Mouse (Mus musculus) liver, adult 2 months (tissue): ENCODE data around the gene Trim72. TPM values are rescaled to one million over a fixed set of nuclear protein-coding genes. Genes with fewer than 3 reads are reported as not detected.

Source experiments
- DNase-seq: peaks from one replicate; pipeline ENCODE4 v3.0.0-alpha.2; 2011; ENCODE audit warnings: low read depth, low spot score; ENCODE audit errors: extremely low read depth
- H3K27ac ChIP-seq: fragments of 200-500 bp; replicated peaks from 2 replicates; pipeline ENCODE4 v1.5.1; 2012; ENCODE audit warnings: low read depth, mild to moderate bottlenecking, control low read depth, inconsistent platforms, low read length; ENCODE audit not compliant: insufficient read depth
- H3K27me3 ChIP-seq: fragments of 200-500 bp; 2 replicates; pipeline ENCODE4 v1.6.1; 2012; ENCODE audit warnings: mild to moderate bottlenecking, moderate library complexity, low read length, inconsistent platforms; ENCODE audit not compliant: control insufficient read depth, insufficient read depth
- H3K36me3 ChIP-seq: fragments of 200-500 bp; 2 replicates; pipeline ENCODE4 v1.6.1; 2012; ENCODE audit warnings: low read length, inconsistent platforms; ENCODE audit not compliant: control insufficient read depth, insufficient read depth
- H3K4me1 ChIP-seq: fragments of 200-500 bp; 2 replicates; pipeline ENCODE4 v1.6.1; 2011; ENCODE audit warnings: low read length; ENCODE audit not compliant: control insufficient read depth, insufficient read depth
- H3K4me3 ChIP-seq: fragments of 200-500 bp; 2 replicates; pipeline ENCODE4 v1.5.1; 2011; ENCODE audit warnings: low read depth, mild to moderate bottlenecking, control low read depth, low read length, moderate library complexity; ENCODE audit not compliant: insufficient read depth
- H3K79me2 ChIP-seq: fragments of 200-500 bp; 2 replicates; pipeline ENCODE4 v1.6.1; 2012; ENCODE audit warnings: inconsistent platforms, mild to moderate bottlenecking, low read length, moderate library complexity; ENCODE audit not compliant: control insufficient read depth, insufficient read depth
- H3K9ac ChIP-seq: fragments of 200-500 bp; 2 replicates; pipeline ENCODE4 v1.6.1; 2012; ENCODE audit warnings: low read depth, mild to moderate bottlenecking, control low read depth, inconsistent platforms, low read length
- CTCF ChIP-seq: fragments of 200-500 bp; IDR thresholded peaks from 2 replicates; pipeline ENCODE4 v1.5.1; 2011; ENCODE audit warnings: low read depth, low read length, control low read depth
- POLR2A ChIP-seq: fragments of 200-500 bp; IDR thresholded peaks from 2 replicates; pipeline ENCODE4 v1.6.1; 2011; ENCODE audit warnings: low read length, control low read depth; ENCODE audit not compliant: insufficient read depth; ENCODE audit errors: extremely low read depth
- WGBS: fragments of 180-500 bp; shearing (Covaris S2); methylation state at CpG from one replicate; pipeline ENCODE4 v1.1.7; 2018; 5-methylcytosine and 5-hydroxymethylcytosine counted together
- polyA plus RNA-seq: library from polyadenylated mRNA; depleted of rRNA; stranded (reverse); fragments of >200 nt; gene quantifications from 2 replicates; pipeline ENCODE4 v1.2.3, GENCODE M21; 2012; rRNA removed
- total RNA-seq: library from RNA; depleted of rRNA; stranded (reverse); fragments of >200 nt; gene quantifications from 2 replicates; pipeline ENCODE4 v1.2.3, GENCODE M21; 2014; rRNA removed

The Trim72 gene
- total RNA-seq (0.28 TPM in 1 of 2 replicates, not detected in the other), polyA plus RNA-seq (0.15 and 0.19 TPM in 2 replicates)

DNA sequence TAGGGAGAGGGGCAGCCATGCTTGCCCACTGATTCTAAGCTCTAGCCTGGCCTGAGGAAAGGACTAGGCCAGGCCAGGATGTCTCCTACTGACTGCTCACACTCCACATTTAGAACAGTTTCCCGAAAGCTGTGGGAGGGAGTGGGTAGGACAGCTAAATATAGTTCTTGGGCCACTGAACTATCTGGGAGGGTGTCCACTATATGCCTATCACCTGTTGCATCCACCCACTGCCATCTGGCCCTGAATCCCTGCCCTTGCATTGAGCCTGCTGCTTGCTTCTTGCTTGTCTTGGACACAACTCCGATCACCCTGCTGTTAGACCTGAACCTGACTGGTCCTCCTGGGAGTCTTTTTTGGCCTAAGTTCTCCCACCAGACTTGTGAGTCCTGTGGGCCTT, at the start of gene Trim72:
TSS of gene Trim72 (plus strand) at position 262 of the 400 bp plus-strand sequence.
- Histone ChIP-seq H3K36me3 (no peaks in the 10 kb centered on the region), H3K27ac (no peak within 1 kb of the TSS), H3K9ac (no peak within 1 kb of the TSS), H3K27me3 (no peaks in the 10 kb centered on the region), H3K4me3 (no peak within 1 kb of the TSS), H3K4me1 (no peaks in the 10 kb centered on the region), H3K79me2 (no peaks in the 10 kb centered on the region)
- no peak for DNase-seq
- 89% methylated on average over 2 of the region's 2 CpGs for WGBS
- TF ChIP-seq POLR2A (no peak), CTCF (no peak)

DNA sequence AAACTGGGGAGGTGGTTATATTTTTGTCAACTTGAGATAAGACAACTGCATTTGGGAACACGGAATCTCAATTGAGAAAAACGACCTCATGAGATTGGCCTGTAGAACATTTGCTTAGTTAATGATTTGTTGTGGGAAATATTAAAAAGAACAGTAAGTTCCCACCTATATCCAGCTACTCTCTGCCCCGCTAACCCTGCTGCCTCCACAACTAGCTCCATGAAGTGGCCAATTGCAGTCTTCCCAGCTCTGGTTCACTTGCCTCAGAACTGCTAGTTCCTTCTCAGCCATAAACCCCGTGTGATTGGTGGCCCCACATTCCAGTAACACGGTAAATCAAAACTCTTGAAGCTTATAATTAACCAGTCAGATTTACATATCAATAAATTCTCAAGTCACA, 44.4 kb upstream of the Trim72 start:
- Histone ChIP-seq H3K9ac (no peak overlapping the region), H3K79me2 (no peaks in the 10 kb centered on the region), H3K4me3 (no peak overlapping the region), H3K36me3 (no peaks in the 10 kb centered on the region), H3K27me3 (no peaks in the 10 kb centered on the region), H3K27ac (no peak overlapping the region), H3K4me1 (no peaks in the 10 kb centered on the region)
- no peak for DNase-seq
- WGBS, result 67% methylated on average over 5 of the region's 5 CpGs
- TF ChIP-seq POLR2A (no peak), CTCF (no peak)

DNA sequence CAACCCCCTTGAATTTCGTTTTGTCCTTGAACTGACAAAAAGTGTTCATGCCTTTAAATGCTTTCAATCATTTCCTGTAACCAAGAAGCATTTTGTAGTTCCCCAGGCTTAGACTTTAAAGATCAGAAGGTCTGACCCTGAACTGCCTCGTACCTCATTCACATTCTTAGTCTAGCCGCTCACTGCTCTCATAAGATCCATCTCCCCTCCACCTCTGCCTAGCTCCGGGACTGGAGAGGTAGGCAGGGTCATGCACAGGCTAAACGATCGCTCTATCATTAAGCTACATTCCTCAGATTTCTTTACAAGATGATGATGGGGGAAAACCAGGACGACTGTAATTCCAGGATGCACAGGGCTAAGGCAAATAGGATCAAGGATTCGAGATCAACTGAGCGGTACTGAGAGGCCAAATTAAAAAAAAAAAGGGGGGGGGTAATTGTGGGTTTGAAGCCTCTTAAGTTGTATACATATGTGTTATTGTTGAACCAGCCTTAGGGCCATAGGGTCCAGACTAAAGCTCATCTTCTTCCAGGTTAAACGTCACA, 37.3 kb upstream of the Trim72 start:
- Histone ChIP-seq H3K4me1 (peaks cover 10% of the 10 kb centered on the region), H3K79me2 (peaks cover 16% of the 10 kb centered on the region; the same call in 1 of the 2 replicates), H3K36me3 (peaks cover 15% of the 10 kb centered on the region), H3K4me3 (peak overlapping the region; percentile 93), H3K27ac (peak overlapping the region; percentile 29), H3K9ac (peak overlapping the region; percentile 68), H3K27me3 (no peaks in the 10 kb centered on the region)
- no peak for DNase-seq
- 29% methylated on average over 10 of the region's 10 CpGs for WGBS
- TF ChIP-seq POLR2A (no peak), CTCF (no peak)

DNA sequence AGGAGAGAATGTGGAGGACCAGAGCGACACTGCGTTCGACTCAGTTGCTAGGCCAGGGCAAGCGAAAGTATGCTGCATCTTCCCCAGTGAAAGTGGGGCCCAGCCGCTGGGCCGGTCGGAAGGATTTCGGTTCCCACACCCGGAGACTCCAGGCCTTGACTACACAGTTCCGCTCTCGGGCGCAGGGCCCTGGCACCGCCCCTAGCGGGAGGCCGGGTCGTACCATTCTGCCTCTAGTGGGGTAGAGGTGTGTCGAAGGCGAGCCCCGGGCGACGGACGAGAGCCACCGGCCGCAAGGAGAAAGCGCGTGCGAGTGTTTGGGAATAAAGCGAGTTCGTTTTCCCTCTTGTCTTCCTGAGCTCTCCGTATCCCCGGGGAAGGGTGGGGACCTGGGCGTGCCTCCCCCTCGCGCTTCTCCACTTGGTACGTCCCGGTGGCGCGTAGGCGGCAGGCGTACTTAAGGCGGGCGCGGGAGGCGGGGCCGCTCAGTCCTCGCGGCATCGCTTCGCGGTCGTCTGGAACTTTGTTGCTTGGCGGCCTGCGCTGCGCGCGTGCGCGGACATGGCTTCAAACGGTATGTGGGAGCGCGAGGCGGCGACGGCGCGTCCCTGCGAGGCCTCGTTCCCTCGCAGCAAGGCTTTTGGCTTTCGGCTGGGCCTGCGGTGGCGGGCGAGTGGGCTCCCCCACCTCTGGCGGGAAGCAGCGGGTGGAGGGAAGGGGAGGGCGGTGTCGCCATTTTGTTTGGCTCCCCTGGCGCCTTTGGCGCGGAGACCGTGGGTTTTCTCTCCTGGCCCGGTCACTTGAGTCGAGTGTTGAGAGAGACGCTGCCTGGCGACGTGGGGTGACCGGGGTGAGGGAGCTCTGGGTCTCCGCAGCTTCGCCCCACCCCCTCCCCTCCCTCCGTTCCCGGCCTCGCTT, 36.5 kb upstream of the Trim72 start, which contains the start of gene Fus:
TSS of gene Fus (plus strand) at position 454 of the 918 bp plus-strand sequence.
- DNase-seq, result peak; percentile 80
- TF ChIP-seq POLR2A (peak; percentile 99), CTCF (no peak)
- Histone ChIP-seq H3K4me1 (peaks cover 10% of the 10 kb centered on the region), H3K27ac (peak within 1 kb of the TSS; percentile 89), H3K79me2 (peaks cover 16% of the 10 kb centered on the region; the same call in 1 of the 2 replicates), H3K27me3 (no peaks in the 10 kb centered on the region), H3K36me3 (peaks cover 24% of the 10 kb centered on the region), H3K4me3 (peak within 1 kb of the TSS; percentile 93), H3K9ac (peak within 1 kb of the TSS; percentile 98)
- WGBS, result under 1% methylated on average over 92 of the region's 92 CpGs

DNA sequence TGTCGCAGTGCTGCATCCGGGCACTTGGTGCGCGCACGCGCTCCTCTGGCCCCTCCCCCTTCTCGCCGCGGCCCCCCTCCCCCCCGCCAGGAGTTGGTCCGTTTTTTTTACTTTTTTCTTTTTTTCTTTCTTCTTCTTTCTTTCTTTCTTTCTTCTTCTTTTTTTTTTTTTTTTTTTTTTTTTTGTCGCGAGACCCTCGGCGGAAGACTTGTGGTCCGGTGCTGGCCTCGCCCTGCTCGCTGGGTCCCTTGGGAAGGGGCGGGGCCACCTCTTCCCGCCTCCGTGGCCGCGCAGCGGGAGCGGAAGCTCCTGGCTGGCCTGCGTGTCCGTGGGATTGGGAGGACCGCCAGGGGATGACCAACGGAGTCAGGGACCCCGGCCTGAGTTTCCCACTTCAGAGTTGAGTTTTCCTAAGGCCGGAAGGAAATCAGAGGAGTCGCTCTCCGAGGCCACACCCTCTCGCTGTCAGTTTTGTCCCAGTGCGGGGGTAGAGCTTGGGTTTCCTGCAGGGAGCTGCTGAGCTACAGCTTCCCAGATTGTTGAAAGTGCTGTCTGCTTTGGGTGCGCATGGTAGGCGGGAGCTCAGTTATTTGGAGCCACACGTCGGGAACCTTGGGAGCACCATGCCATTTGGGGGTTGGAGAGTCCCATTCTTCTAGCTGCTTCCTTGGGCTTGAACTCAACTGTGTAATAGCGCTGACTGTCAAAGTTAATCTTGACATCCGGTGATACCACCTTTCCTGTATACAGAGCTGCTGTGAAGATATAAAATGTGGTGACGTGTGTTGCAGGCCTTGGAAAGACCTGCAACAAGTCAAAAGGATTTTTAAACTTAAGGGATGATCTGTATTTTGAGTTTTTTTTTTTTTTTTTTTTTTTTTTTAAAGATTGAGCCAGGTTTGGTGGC, 35.6 kb upstream of the Trim72 start:
- H3K4me1 ChIP-seq, result peaks cover 10% of the 10 kb centered on the region

More for the DNA sequence above, 35.6 kb upstream of the Trim72 start:
- peak overlapping the region; percentile 34 for H3K27ac ChIP-seq
- WGBS, result under 1% methylated on average over 42 of the region's 42 CpGs
- H3K36me3 ChIP-seq, result peaks cover 32% of the 10 kb centered on the region
- peak overlapping the region; percentile 93 for H3K4me3 ChIP-seq
- peaks cover 20% of the 10 kb centered on the region; the same call in 1 of the 2 replicates for H3K79me2 ChIP-seq
- TF ChIP-seq POLR2A (no peak), CTCF (no peak)
- peak; percentile 33 for DNase-seq
- peak overlapping the region; percentile 98 for H3K9ac ChIP-seq
- no peaks in the 10 kb centered on the region for H3K27me3 ChIP-seq
